Mouse (Mus musculus): Measurements from ENCODE around the gene Fli1. TPM values are rescaled to one million over a fixed set of nuclear protein-coding genes. Genes with fewer than 3 reads are reported as not detected.

Gene Fli1
- total RNA-seq, 2 experiments from 2014 or later = 16.2 to 16.6 TPM

GRCm38 (mm10) chr9:32376031-32376430, 166.6 kb downstream of the Fli1 start:
- intact Hi-C loops (cut with DNase I; ENCODE audit: low total_unique reads) = no loop called here
- DNase-seq = no peak

- intact Hi-C loops (cut with DNase I; ENCODE audit: low total_unique reads) = no loop called here
- DNase-seq = no peak
These were observed 169.0 kb downstream of the Fli1 start for GRCm38 (mm10) chr9:32373656-32374055.

Other genes with a start within 250 kb of the Fli1 start
- gene Kcnj5, start 198.5 kb downstream of the Fli1 start, total RNA-seq (2021) = not detected
- not detected for gene Kcnj1, start 170.4 kb downstream of the Fli1 start, total RNA-seq (2021)
- gene Ets1, start 93.4 kb upstream of the Fli1 start, total RNA-seq (2021) = 10 to 100 TPM; 33.0 to 35.7 TPM